Mouse (Mus musculus) liver, embryonic 16.5 days (tissue): ENCODE measurements at regions not wholly inside any gene's neighbourhood (a gene's known extent, or its start where the extent isn't known, plus 50 kb on each side); places are given as distances from the start of the nearest gene placed in this dataset.

Source experiments
- ATAC-seq: fragments of 200-750 bp; cut with Nextera tagmentation; 2 replicates; pipeline ENCODE4 v1.8.0; 2017; ENCODE audit warnings: low read depth, mild to moderate bottlenecking, moderate number of reproducible peaks, moderate library complexity
- H3K27ac ChIP-seq: fragments of 300-500 bp; sonication (generic); 2 replicates; pipeline ENCODE4 v1.5.1; 2014; ENCODE audit warnings: mild to moderate bottlenecking, low read length
- H3K27me3 ChIP-seq: fragments of 300-500 bp; sonication (generic); 2 replicates; pipeline ENCODE4 v1.6.1; 2014; ENCODE audit warnings: low read depth, low read length, mixed read lengths; ENCODE audit not compliant: control insufficient read depth, insufficient read depth
- H3K36me3 ChIP-seq: fragments of 300-500 bp; sonication (generic); 2 replicates; pipeline ENCODE4 v1.6.1; 2014; ENCODE audit warnings: mild to moderate bottlenecking; ENCODE audit not compliant: control insufficient read depth, insufficient read depth
- H3K4me1 ChIP-seq: fragments of 300-500 bp; sonication (generic); 2 replicates; pipeline ENCODE4 v1.6.1; 2014; ENCODE audit warnings: low read depth, low read length, mixed read lengths; ENCODE audit not compliant: control insufficient read depth
- H3K4me2 ChIP-seq: fragments of 300-500 bp; sonication (generic); 2 replicates; pipeline ENCODE4 v1.6.1; 2014; ENCODE audit warnings: low read depth, low read length, mixed read lengths
- H3K4me3 ChIP-seq: fragments of 300-500 bp; sonication (generic); 2 replicates; pipeline ENCODE4 v1.5.1; 2014; ENCODE audit warnings: low read depth, mild to moderate bottlenecking, low read length
- H3K9ac ChIP-seq: fragments of 300-500 bp; sonication (generic); 2 replicates; pipeline ENCODE4 v1.6.1; 2014; ENCODE audit warnings: low read depth, low read length
- H3K9me3 ChIP-seq: fragments of 300-500 bp; sonication (generic); replicated peaks from 2 replicates; pipeline ENCODE4 v1.6.1; 2016; ENCODE audit warnings: low read length; ENCODE audit not compliant: control insufficient read depth
- WGBS: fragments of 180-500 bp; shearing (Covaris S2); extraction: QIAGEN DNeasy Blood & Tissue Kit; methylation state at CpG from one replicate; pipeline ENCODE4 v1.1.7; 2014; ENCODE audit not compliant: insufficient replicate concordance; 5-methylcytosine and 5-hydroxymethylcytosine counted together

- Histone ChIP-seq H3K9ac (no peak overlapping the region), H3K9me3 (no peaks in the 10 kb centered on the region), H3K27me3 (no peaks in the 10 kb centered on the region), H3K4me1 (no peaks in the 10 kb centered on the region), H3K27ac (no peak overlapping the region), H3K4me2 (no peak overlapping the region), H3K4me3 (no peak overlapping the region), H3K36me3 (no peaks in the 10 kb centered on the region)
- no peak for ATAC-seq
- WGBS: 65% methylated on average over 4 of the region's 4 CpGs
Measured at GRCm38 (mm10) chr10:45982731-45983274, 405.2 kb downstream of the Hace1 start.

- no peak overlapping the region for H3K4me2 ChIP-seq
- ATAC-seq: no peak
- H3K9ac ChIP-seq: no peak overlapping the region
- no peak overlapping the region for H3K27ac ChIP-seq
- WGBS: 54% methylated on average over 6 of the region's 6 CpGs
- H3K4me3 ChIP-seq: no peak overlapping the region
- no peaks in the 10 kb centered on the region for H3K4me1 ChIP-seq
- H3K36me3 ChIP-seq: no peaks in the 10 kb centered on the region
- no peaks in the 10 kb centered on the region for H3K9me3 ChIP-seq
- H3K27me3 ChIP-seq: no peaks in the 10 kb centered on the region
Measured at GRCm38 (mm10) chr10:45983671-45984335, 406.2 kb downstream of the Hace1 start.

- Histone ChIP-seq H3K4me2 (no peak overlapping the region), H3K27me3 (no peaks in the 10 kb centered on the region), H3K9ac (no peak overlapping the region), H3K9me3 (no peaks in the 10 kb centered on the region), H3K4me1 (no peaks in the 10 kb centered on the region), H3K27ac (no peak overlapping the region), H3K4me3 (no peak overlapping the region), H3K36me3 (no peaks in the 10 kb centered on the region)
- ATAC-seq: no peak
- WGBS: 71% methylated on average over 2 of the region's 2 CpGs
Measured at GRCm38 (mm10) chr10:45986341-45986740, 408.7 kb downstream of the Hace1 start.

DNA sequence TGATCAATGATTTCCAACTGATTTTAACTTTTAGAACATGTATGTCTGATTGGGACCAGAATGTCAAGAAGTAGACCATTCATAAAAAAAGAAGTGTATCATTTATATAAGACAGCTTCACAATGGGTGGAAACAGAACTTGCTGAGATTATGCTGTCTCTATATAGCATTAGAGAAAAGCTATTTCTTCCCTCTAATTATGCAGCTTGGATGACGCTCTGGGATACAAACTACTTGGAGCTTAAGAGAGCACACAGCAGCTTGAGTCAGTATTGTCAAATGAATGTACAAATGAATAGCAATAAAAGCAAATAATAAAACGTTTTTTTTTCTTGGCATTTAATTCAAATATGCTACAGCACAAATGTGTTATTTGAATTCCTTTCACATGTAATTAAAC, 428.7 kb downstream of the Hace1 start:
- Histone ChIP-seq H3K27me3 (no peaks in the 10 kb centered on the region), H3K36me3 (no peaks in the 10 kb centered on the region), H3K27ac (no peak overlapping the region), H3K9me3 (no peaks in the 10 kb centered on the region), H3K4me1 (no peaks in the 10 kb centered on the region), H3K9ac (no peak overlapping the region), H3K4me2 (no peak overlapping the region), H3K4me3 (no peak overlapping the region)
- ATAC-seq: no peak
- 38% methylated on average over 2 of the region's 2 CpGs for WGBS

DNA sequence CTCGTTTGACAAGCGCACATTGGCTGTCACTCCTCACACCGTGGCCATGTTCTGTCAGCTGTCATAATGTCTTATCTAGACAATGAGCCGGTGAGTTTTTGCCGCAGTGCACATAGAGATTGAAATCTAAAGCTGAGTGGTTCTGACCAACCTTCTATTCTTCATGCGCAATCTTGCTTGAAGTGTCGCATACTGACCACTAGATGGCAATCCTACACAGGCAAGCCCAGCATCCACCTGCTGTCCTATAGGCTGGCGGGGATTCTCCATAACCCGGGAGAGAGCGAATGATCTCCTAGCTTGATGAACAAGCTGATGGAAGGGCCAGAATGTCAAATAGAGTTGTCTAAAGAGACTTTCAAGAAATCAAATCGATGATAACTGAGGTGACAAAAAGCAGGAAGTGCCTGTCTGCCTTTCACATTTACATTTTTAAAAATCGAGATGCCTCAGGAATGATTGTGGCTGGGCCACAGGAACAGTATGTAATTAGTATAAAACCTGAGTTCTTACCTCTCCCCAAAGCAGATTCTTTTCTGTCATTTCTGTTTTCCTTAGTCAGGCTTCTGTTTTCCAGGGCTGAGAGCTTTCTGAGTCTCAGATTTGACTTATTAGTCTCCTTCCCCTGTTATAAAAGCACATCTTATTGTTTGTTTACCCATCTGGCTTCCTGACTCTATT, 434.4 kb downstream of the Hace1 start:
- 0 out of 2 replicates have a peak, but pooled peaks have one; percentile 16 for ATAC-seq
- H3K27ac ChIP-seq: no peak overlapping the region
- 17% methylated on average over 12 of the region's 12 CpGs for WGBS
- H3K4me1 ChIP-seq: no peaks in the 10 kb centered on the region
- H3K4me2 ChIP-seq: no peak overlapping the region
- H3K9ac ChIP-seq: no peak overlapping the region
- H3K4me3 ChIP-seq: no peak overlapping the region
- no peaks in the 10 kb centered on the region for H3K27me3 ChIP-seq
- no peaks in the 10 kb centered on the region for H3K9me3 ChIP-seq
- H3K36me3 ChIP-seq: no peaks in the 10 kb centered on the region

- Histone ChIP-seq H3K4me2 (no peak overlapping the region), H3K9ac (no peak overlapping the region), H3K27me3 (no peaks in the 10 kb centered on the region), H3K9me3 (no peaks in the 10 kb centered on the region), H3K4me1 (no peaks in the 10 kb centered on the region), H3K4me3 (no peak overlapping the region), H3K36me3 (no peaks in the 10 kb centered on the region), H3K27ac (no peak overlapping the region)
- no peak for ATAC-seq
- WGBS: 52% methylated on average over 6 of the region's 6 CpGs
Measured at GRCm38 (mm10) chr10:46012599-46012998, 435.0 kb downstream of the Hace1 start.

DNA sequence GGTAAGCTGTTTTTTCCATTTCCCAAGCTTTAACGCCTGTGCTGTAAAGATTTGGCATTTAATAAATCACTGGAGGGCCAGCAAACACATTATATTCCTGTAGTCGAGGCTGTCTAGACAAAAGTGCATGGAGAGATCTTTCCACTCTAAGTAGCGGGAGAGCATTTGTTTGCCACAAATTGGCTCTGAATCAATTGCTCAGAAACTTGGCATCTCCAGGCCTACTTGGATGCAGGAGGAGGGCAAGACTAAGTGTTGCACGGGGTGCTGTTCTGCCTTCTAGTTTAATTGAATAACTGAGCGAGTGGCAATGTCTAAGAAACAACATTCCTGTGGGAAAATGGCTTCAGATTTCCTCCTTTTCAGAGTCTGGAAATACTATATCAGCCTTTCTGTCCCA, 438.7 kb downstream of the Hace1 start:
- no peak overlapping the region for H3K4me3 ChIP-seq
- H3K4me2 ChIP-seq: no peak overlapping the region
- ATAC-seq: no peak
- no peaks in the 10 kb centered on the region for H3K36me3 ChIP-seq
- no peak overlapping the region for H3K27ac ChIP-seq
- no peaks in the 10 kb centered on the region for H3K27me3 ChIP-seq
- H3K9ac ChIP-seq: no peak overlapping the region
- H3K9me3 ChIP-seq: no peaks in the 10 kb centered on the region
- no peaks in the 10 kb centered on the region for H3K4me1 ChIP-seq
- 53% methylated on average over 5 of the region's 5 CpGs for WGBS

GRCm38 (mm10) chr10:46045474-46046093, 468.0 kb downstream of the Hace1 start:
- no peak overlapping the region for H3K9ac ChIP-seq
- H3K9me3 ChIP-seq: no peaks in the 10 kb centered on the region
- WGBS: 55% methylated on average over 6 of the region's 6 CpGs
- no peaks in the 10 kb centered on the region for H3K4me1 ChIP-seq
- no peak for ATAC-seq
- no peak overlapping the region for H3K4me2 ChIP-seq
- H3K36me3 ChIP-seq: no peaks in the 10 kb centered on the region
- no peaks in the 10 kb centered on the region for H3K27me3 ChIP-seq
- H3K4me3 ChIP-seq: no peak overlapping the region
- no peak overlapping the region for H3K27ac ChIP-seq
